Mouse (Mus musculus) megakaryocyte-erythroid progenitor cell, adult 5-6 weeks (primary cell): Measurements from ENCODE around the gene Olfr456. TPM values are rescaled to one million over a fixed set of nuclear protein-coding genes. Genes with fewer than 3 reads are reported as not detected.
"Not testable (repeated sequence)": the region's sequence is repeated elsewhere in the genome, so short reads cannot be mapped to it uniquely, and the experiment has no call there.

Experiments
- ATAC-seq: replicated peaks from 2 replicates; pipeline ENCODE4 v1.8.0; 2016; ENCODE audit warnings: mild to moderate bottlenecking, inconsistent platforms; ENCODE audit not compliant: severe bottlenecking, poor library complexity, low FRiP score, low TSS enrichment
- total RNA-seq, 2 experiments: library from RNA; stranded (forward) in 1 of 2; stranded (reverse) in 1 of 2; fragments of 200-1000, 215-1000 nt in 1 of 2; fragments of >200 nt in 1 of 2; fragmentation: Nextera tagmentation in 1 of 2; gene quantifications; 2 replicates each; pipeline ENCODE4 v1.2.3; 2014 to 2017

The Olfr456 gene
- total RNA-seq (2014; fragmentation: Nextera tagmentation) (not detected in 2 replicates), total RNA-seq (2017) (not detected in 2 replicates)

- no peak for ATAC-seq
Observed at GRCm38 (mm10) chr6:42487114-42487513, at the start of gene Olfr456. TSS of gene Olfr456 (minus strand) at chr6:42487214.

- ATAC-seq: no peak
Observed at GRCm38 (mm10) chr6:42513461-42513860, 26.4 kb upstream of the Olfr456 start.

GRCm38 (mm10) chr6:42509311-42509710, 22.3 kb upstream of the Olfr456 start:
- ATAC-seq: no peak

DNA sequence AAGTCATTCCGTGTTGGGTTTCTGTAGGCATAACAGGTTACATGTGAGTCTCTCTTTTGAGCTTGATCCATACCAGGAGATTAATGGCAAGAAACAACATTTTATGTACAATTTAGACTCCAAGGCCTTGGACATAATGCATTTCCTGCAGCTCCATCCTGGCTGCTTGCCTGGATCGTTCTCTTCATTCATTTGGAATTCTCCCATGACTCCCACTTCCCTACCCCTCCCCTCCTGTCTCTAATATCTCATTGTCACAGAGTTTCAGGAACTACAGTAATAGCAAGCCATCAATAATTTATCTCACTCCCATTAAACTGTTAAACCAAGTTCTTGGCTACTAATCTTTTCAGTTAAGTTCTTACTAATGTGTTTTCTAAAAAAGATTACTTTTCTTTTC, 16.5 kb upstream of the Olfr456 start:
- ATAC-seq: no peak

DNA sequence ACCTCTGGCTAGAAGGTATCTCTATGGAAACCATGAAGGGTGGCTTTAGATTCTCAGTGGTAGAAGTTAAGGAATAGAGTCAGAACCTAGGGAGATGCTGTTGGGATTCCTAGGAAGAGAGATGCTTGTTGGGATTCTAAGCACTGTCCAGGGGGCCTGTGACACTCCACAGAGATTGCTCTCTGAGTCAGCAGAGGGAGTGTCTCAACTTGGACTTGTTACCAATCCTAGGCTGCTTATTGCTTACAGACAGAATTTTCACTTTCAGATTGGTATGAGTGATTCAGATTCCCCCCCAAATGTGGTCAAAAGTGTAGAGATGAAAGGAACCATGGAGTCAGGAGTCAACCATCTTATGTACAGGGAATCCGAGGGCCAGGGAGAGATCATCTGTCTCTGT, 2.7 kb upstream of the Olfr456 start:
- ATAC-seq: no peak

GRCm38 (mm10) chr6:42484633-42485032, 2.4 kb downstream of the Olfr456 start:
- ATAC-seq: no peak

GRCm38 (mm10) chr6:42476235-42476634, 10.8 kb downstream of the Olfr456 start, which contains the start of gene Olfr457:
TSS of gene Olfr457 (minus strand) at chr6:42476335.
- no peak for ATAC-seq

GRCm38 (mm10) chr6:42471298-42471697, 15.7 kb downstream of the Olfr456 start:
- not testable (repeated sequence) for ATAC-seq

- ATAC-seq: no peak
Observed at GRCm38 (mm10) chr6:42470542-42470941, 16.5 kb downstream of the Olfr456 start.

DNA sequence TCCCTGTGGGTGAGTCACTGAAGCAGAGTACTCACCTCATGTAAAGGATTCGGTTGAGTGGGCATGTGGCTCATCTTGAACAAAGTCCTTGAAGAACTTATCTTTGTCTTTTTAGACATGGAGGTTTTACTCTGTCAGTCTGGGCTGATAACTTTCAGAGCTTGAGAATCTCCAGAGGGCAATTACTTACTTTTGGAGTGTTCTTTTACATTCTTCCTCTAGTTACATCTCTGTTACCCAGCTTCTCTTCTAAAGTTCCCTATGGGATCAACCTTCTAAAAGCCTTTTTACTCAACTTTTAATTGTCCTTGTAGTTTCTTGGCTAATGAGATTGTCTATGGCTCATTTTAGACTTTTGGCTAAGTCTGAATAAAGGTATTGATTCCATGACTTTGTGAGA, 21.9 kb downstream of the Olfr456 start, which contains the start of gene Olfr458:
Olfr458 (minus strand) TSS at position 101 of the 400 bp plus-strand sequence.
- no peak for ATAC-seq

GRCm38 (mm10) chr6:42447381-42447780, 39.6 kb downstream of the Olfr456 start:
- ATAC-seq: no peak

GRCm38 (mm10) chr6:42444491-42444890, 42.5 kb downstream of the Olfr456 start:
- no peak for ATAC-seq

DNA sequence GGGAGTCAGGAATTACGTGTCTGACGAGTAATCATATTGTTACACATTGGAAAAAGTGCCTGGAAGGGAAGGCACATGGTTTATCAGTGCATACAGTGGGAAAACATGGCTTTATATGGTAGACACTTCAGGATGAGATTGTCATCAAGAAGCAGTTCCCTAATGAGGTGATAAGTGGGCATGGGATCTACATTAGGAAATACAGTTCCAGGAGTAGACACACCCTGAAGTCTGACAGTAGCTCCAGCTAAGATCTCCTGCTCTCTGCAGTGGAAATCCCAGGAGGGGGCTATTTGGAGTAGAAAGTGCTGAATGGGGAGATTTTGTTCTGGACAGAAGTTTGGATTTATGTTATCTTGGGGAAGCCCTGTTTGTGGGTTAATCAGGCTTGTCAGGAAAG, 45.6 kb downstream of the Olfr456 start:
- ATAC-seq: no peak

Other genes starting within 250 kb of the Olfr456 start
- gene Gstk1, start 241.3 kb downstream of the Olfr456 start, total RNA-seq (2014; fragmentation: Nextera tagmentation): 6.0 and 7.8 TPM in 2 replicates
- gene Gstk1, start 241.3 kb downstream of the Olfr456 start, total RNA-seq (2017): 1.6 and 5.3 TPM in 2 replicates
- gene Tmem139, start 225.2 kb downstream of the Olfr456 start, total RNA-seq (2014; fragmentation: Nextera tagmentation): not detected in 2 replicates
- gene Tmem139, start 225.2 kb downstream of the Olfr456 start, total RNA-seq (2017): not detected in 2 replicates
- 68.3 and 86.6 TPM in 2 replicates for gene Casp2, start 222.2 kb downstream of the Olfr456 start, total RNA-seq (2014; fragmentation: Nextera tagmentation)
- gene Casp2, start 222.2 kb downstream of the Olfr456 start, total RNA-seq (2017): 51.2 and 76.1 TPM in 2 replicates
- gene Clcn1, start 200.5 kb downstream of the Olfr456 start, total RNA-seq (2014; fragmentation: Nextera tagmentation): not detected in 2 replicates
- not detected in 2 replicates for gene Clcn1, start 200.5 kb downstream of the Olfr456 start, total RNA-seq (2017)
- gene Fam131b, start 162.6 kb downstream of the Olfr456 start, total RNA-seq (2014; fragmentation: Nextera tagmentation): not detected in 2 replicates
- gene Fam131b, start 162.6 kb downstream of the Olfr456 start, total RNA-seq (2017): not detected in 2 replicates
- 43.6 and 51.9 TPM in 2 replicates for gene Zyx, start 137.6 kb downstream of the Olfr456 start, total RNA-seq (2014; fragmentation: Nextera tagmentation)
- gene Zyx, start 137.6 kb downstream of the Olfr456 start, total RNA-seq (2017): 8.7 and 15.9 TPM in 2 replicates
- not detected in 2 replicates for gene Epha1, start 113.9 kb downstream of the Olfr456 start, total RNA-seq (2014; fragmentation: Nextera tagmentation)
- not detected in 2 replicates for gene Epha1, start 113.9 kb downstream of the Olfr456 start, total RNA-seq (2017)
- 1.3 TPM in 1 of 2 replicates, not detected in the other for gene Tas2r143, start 87.0 kb downstream of the Olfr456 start, total RNA-seq (2014; fragmentation: Nextera tagmentation)
- gene Tas2r143, start 87.0 kb downstream of the Olfr456 start, total RNA-seq (2017): not detected in 2 replicates
- gene Tas2r135, start 81.8 kb downstream of the Olfr456 start, total RNA-seq (2014; fragmentation: Nextera tagmentation): not detected in 2 replicates
- gene Tas2r135, start 81.8 kb downstream of the Olfr456 start, total RNA-seq (2017): not detected in 2 replicates
- not detected in 2 replicates for gene Tas2r126, start 52.7 kb downstream of the Olfr456 start, total RNA-seq (2014; fragmentation: Nextera tagmentation)
- gene Tas2r126, start 52.7 kb downstream of the Olfr456 start, total RNA-seq (2017): not detected in 2 replicates
- gene Olfr458, start 22.0 kb downstream of the Olfr456 start, total RNA-seq (2014; fragmentation: Nextera tagmentation): not detected in 2 replicates
- not detected in 2 replicates for gene Olfr458, start 22.0 kb downstream of the Olfr456 start, total RNA-seq (2017)
- gene Olfr457, start 10.9 kb downstream of the Olfr456 start, total RNA-seq (2014; fragmentation: Nextera tagmentation): not detected in 2 replicates
- not detected in 2 replicates for gene Olfr457, start 10.9 kb downstream of the Olfr456 start, total RNA-seq (2017)
- gene Olfr455, start 60.4 kb upstream of the Olfr456 start, total RNA-seq (2014; fragmentation: Nextera tagmentation): not detected in 2 replicates
- gene Olfr455, start 60.4 kb upstream of the Olfr456 start, total RNA-seq (2017): not detected in 2 replicates
- gene Tcaf3, start 110.5 kb upstream of the Olfr456 start, total RNA-seq (2014; fragmentation: Nextera tagmentation): not detected in 2 replicates
- not detected in 2 replicates for gene Tcaf3, start 110.5 kb upstream of the Olfr456 start, total RNA-seq (2017)
- gene Tcaf2, start 158.0 kb upstream of the Olfr456 start, total RNA-seq (2014; fragmentation: Nextera tagmentation): not detected in 2 replicates
- gene Tcaf2, start 158.0 kb upstream of the Olfr456 start, total RNA-seq (2017): not detected in 2 replicates
- 0.35 and 1.1 TPM in 2 replicates for gene Tcaf1, start 222.9 kb upstream of the Olfr456 start, total RNA-seq (2014; fragmentation: Nextera tagmentation)
- gene Tcaf1, start 222.9 kb upstream of the Olfr456 start, total RNA-seq (2017): 1.2 and 2.3 TPM in 2 replicates